Mouse (Mus musculus) kidney, embryonic 16.5 days (tissue): ENCODE measurements around the gene Enox2. TPM values are rescaled to one million over a fixed set of nuclear protein-coding genes. Genes with fewer than 3 reads are reported as not detected.

Experiments
- ATAC-seq: fragments of 200-750 bp; cut with Nextera tagmentation; 2 replicates; pipeline ENCODE4 v1.8.0; 2017; ENCODE audit warnings: moderate TSS enrichment; ENCODE audit not compliant: low FRiP score, low TSS enrichment
- H3K27ac ChIP-seq: fragments of 300-500 bp; sonication (generic); 2 replicates; pipeline ENCODE4 v1.5.1; 2014; ENCODE audit warnings: low read length
- H3K27me3 ChIP-seq: fragments of 300-500 bp; sonication (generic); 2 replicates; pipeline ENCODE4 v1.6.1; 2014; ENCODE audit warnings: low read length, control low read depth, mixed read lengths; ENCODE audit not compliant: insufficient read depth
- H3K36me3 ChIP-seq: fragments of 300-500 bp; sonication (generic); 2 replicates; pipeline ENCODE4 v1.6.1; 2014; ENCODE audit warnings: low read length, control low read depth, mixed read lengths; ENCODE audit not compliant: insufficient read depth
- H3K4me1 ChIP-seq: fragments of 300-500 bp; sonication (generic); 2 replicates; pipeline ENCODE4 v1.6.1; 2014; ENCODE audit warnings: low read length, control low read depth, mixed read lengths; ENCODE audit not compliant: insufficient read depth
- H3K4me2 ChIP-seq: fragments of 300-500 bp; sonication (generic); replicated peaks from 2 replicates; pipeline ENCODE4 v1.6.1; 2014; ENCODE audit warnings: low read depth, low read length
- H3K4me3 ChIP-seq: fragments of 300-500 bp; sonication (generic); 2 replicates; pipeline ENCODE4 v1.5.1; 2014; ENCODE audit warnings: mild to moderate bottlenecking, low read length
- H3K9ac ChIP-seq: fragments of 300-500 bp; sonication (generic); replicated peaks from 2 replicates; pipeline ENCODE4 v1.6.1; 2014; ENCODE audit warnings: low read length
- H3K9me3 ChIP-seq: fragments of 300-500 bp; sonication (generic); 2 replicates; pipeline ENCODE4 v1.6.1; 2016; ENCODE audit warnings: low read length, control low read depth
- WGBS: fragments of 180-500 bp; shearing (Covaris S2); extraction: QIAGEN DNeasy Blood & Tissue Kit; methylation state at CpG from one replicate; pipeline ENCODE4 v1.1.7; 2014; 5-methylcytosine and 5-hydroxymethylcytosine counted together
- polyA plus RNA-seq: library from polyadenylated mRNA; unstranded; fragments of >200 nt; fragmentation: Nextera tagmentation; extraction: Ambion mirVana; gene quantifications from 2 replicates; pipeline ENCODE4 v1.2.1, GENCODE M21; 2015

Enox2 gene
- polyA plus RNA-seq, result 7.2 and 8.1 TPM in 2 replicates

- WGBS, result 35% methylated on average over 19 of the region's 26 CpGs
- Histone ChIP-seq H3K4me3 (peak within 1 kb of the TSS; percentile 62), H3K9ac (peak within 1 kb of the TSS; percentile 74), H3K27me3 (no peaks in the 10 kb centered on the region), H3K4me1 (no peaks in the 10 kb centered on the region), H3K36me3 (no peaks in the 10 kb centered on the region), H3K27ac (peak within 1 kb of the TSS; percentile 80; the same call in 1 of the 2 replicates), H3K4me2 (peak within 1 kb of the TSS; percentile 45), H3K9me3 (no peaks in the 10 kb centered on the region)
- peak; percentile 100 for ATAC-seq
These were observed at the start of gene Enox2 for GRCm38 (mm10) chrX:49287700-49288563. TSS of gene Enox2 (minus strand) at chrX:49288259.

- ATAC-seq, result no peak
- H3K27ac ChIP-seq, result no peak overlapping the region
- WGBS, result 50% methylated on average over 1 of the region's 1 CpGs
- no peaks in the 10 kb centered on the region for H3K27me3 ChIP-seq
- no peak overlapping the region for H3K4me2 ChIP-seq
- H3K9ac ChIP-seq, result no peak overlapping the region
- no peaks in the 10 kb centered on the region for H3K4me1 ChIP-seq
- no peaks in the 10 kb centered on the region for H3K36me3 ChIP-seq
- H3K9me3 ChIP-seq, result no peaks in the 10 kb centered on the region
- no peak overlapping the region for H3K4me3 ChIP-seq
These were observed 21.4 kb upstream of the Enox2 start for GRCm38 (mm10) chrX:49309496-49309895.

GRCm38 (mm10) chrX:49306659-49307058 is 18.6 kb upstream of the Enox2 start:
- Histone ChIP-seq H3K9me3 (no peaks in the 10 kb centered on the region), H3K4me3 (no peak overlapping the region)

GRCm38 (mm10) chrX:49279918-49280586 is 8.0 kb downstream of the Enox2 start:
- H3K9ac ChIP-seq, result no peak overlapping the region
- 69% methylated on average over 2 of the region's 2 CpGs for WGBS
- H3K36me3 ChIP-seq, result no peaks in the 10 kb centered on the region
- H3K9me3 ChIP-seq, result no peaks in the 10 kb centered on the region
- no peaks in the 10 kb centered on the region for H3K4me1 ChIP-seq
- H3K27me3 ChIP-seq, result no peaks in the 10 kb centered on the region
- ATAC-seq, result no peak
- H3K4me2 ChIP-seq, result no peak overlapping the region
- no peak overlapping the region for H3K27ac ChIP-seq
- no peak overlapping the region for H3K4me3 ChIP-seq

More at GRCm38 (mm10) chrX:49306659-49307058, 18.6 kb upstream of the Enox2 start:
- ATAC-seq, result no peak
- Histone ChIP-seq H3K27me3 (no peaks in the 10 kb centered on the region), H3K4me2 (no peak overlapping the region), H3K27ac (no peak overlapping the region), H3K9ac (no peak overlapping the region), H3K36me3 (no peaks in the 10 kb centered on the region), H3K4me1 (no peaks in the 10 kb centered on the region)
- 18% methylated on average over 5 of the region's 5 CpGs for WGBS

GRCm38 (mm10) chrX:49273487-49274042 is 14.5 kb downstream of the Enox2 start:
- H3K36me3 ChIP-seq, result no peaks in the 10 kb centered on the region
- H3K4me2 ChIP-seq, result no peak overlapping the region
- WGBS, result 61% methylated on average over 12 of the region's 12 CpGs
- no peak overlapping the region for H3K4me3 ChIP-seq
- no peaks in the 10 kb centered on the region for H3K4me1 ChIP-seq
- H3K9me3 ChIP-seq, result no peaks in the 10 kb centered on the region
- no peaks in the 10 kb centered on the region for H3K27me3 ChIP-seq
- H3K9ac ChIP-seq, result no peak overlapping the region
- no peak overlapping the region for H3K27ac ChIP-seq
- no peak for ATAC-seq

GRCm38 (mm10) chrX:49250816-49251215 is 37.2 kb downstream of the Enox2 start:
- H3K4me2 ChIP-seq, result no peak overlapping the region

GRCm38 (mm10) chrX:49225792-49226426 is 62.1 kb downstream of the Enox2 start:
- Histone ChIP-seq H3K9ac (no peak overlapping the region), H3K9me3 (no peaks in the 10 kb centered on the region)
- WGBS, result 52% methylated on average over 1 of the region's 1 CpGs

More at GRCm38 (mm10) chrX:49250816-49251215, 37.2 kb downstream of the Enox2 start:
- H3K27me3 ChIP-seq, result no peaks in the 10 kb centered on the region
- no peak overlapping the region for H3K27ac ChIP-seq
- no peak overlapping the region for H3K4me3 ChIP-seq
- no peak overlapping the region for H3K9ac ChIP-seq
- H3K36me3 ChIP-seq, result no peaks in the 10 kb centered on the region
- WGBS, result 81% methylated on average over 4 of the region's 4 CpGs
- no peak for ATAC-seq
- no peaks in the 10 kb centered on the region for H3K4me1 ChIP-seq
- H3K9me3 ChIP-seq, result no peaks in the 10 kb centered on the region

GRCm38 (mm10) chrX:49216422-49216821 is 71.6 kb downstream of the Enox2 start:
- no peaks in the 10 kb centered on the region for H3K4me1 ChIP-seq
- H3K4me2 ChIP-seq, result no peak overlapping the region
- ATAC-seq, result no peak
- H3K27ac ChIP-seq, result no peak overlapping the region
- no peak overlapping the region for H3K9ac ChIP-seq
- no peaks in the 10 kb centered on the region for H3K36me3 ChIP-seq
- no peak overlapping the region for H3K4me3 ChIP-seq
- no peaks in the 10 kb centered on the region for H3K9me3 ChIP-seq
- no peaks in the 10 kb centered on the region for H3K27me3 ChIP-seq
- 52% methylated on average over 3 of the region's 3 CpGs for WGBS

More at GRCm38 (mm10) chrX:49225792-49226426, 62.1 kb downstream of the Enox2 start:
- ATAC-seq, result no peak
- no peak overlapping the region for H3K4me3 ChIP-seq
- H3K27ac ChIP-seq, result no peak overlapping the region
- no peak overlapping the region for H3K4me2 ChIP-seq
- H3K27me3 ChIP-seq, result no peaks in the 10 kb centered on the region
- H3K36me3 ChIP-seq, result no peaks in the 10 kb centered on the region
- H3K4me1 ChIP-seq, result no peaks in the 10 kb centered on the region

GRCm38 (mm10) chrX:49196386-49196785 is 91.7 kb downstream of the Enox2 start:
- ATAC-seq, result no peak
- Histone ChIP-seq H3K4me3 (no peak overlapping the region), H3K4me2 (no peak overlapping the region), H3K27ac (no peak overlapping the region), H3K36me3 (no peaks in the 10 kb centered on the region), H3K9me3 (no peaks in the 10 kb centered on the region), H3K4me1 (no peaks in the 10 kb centered on the region), H3K27me3 (no peaks in the 10 kb centered on the region), H3K9ac (no peak overlapping the region)
- whole genome bisulfite sequencing, result 75% methylated on average over 4 of the region's 4 CpGs
